In genomic region chr19:17286004-17286403, GRCm38 (mm10) we compare ENCODE assay signal across 26 mouse cellular contexts.
DNase-seq lines count a peak whose midpoint lies in the region; ATAC-seq lines count a peak whose summit lies in the region.
"Had no signal": no experiment of that assay in that cellular context is flagged by ENCODE, and none has a peak within 500 bp of the region (broad histone marks: within the 10 kb centered on the region; RNA-seq: fewer than 3 reads in every experiment).

No protein-coding gene starts in this region.

- H3K9ac ChIP-seq in midbrain, embryonic 13.5 days (replicated peaks): no peak overlapping the region
- H3K9ac ChIP-seq: embryonic facial prominence, embryonic 13.5 days; heart, embryonic 15.5 days; hindbrain, embryonic 14.5 days; limb, embryonic 12.5 days; liver, embryonic 13.5 days; lung, embryonic 14.5 days; midbrain, embryonic 12.5 days; neural tube, embryonic 12.5 days had no signal

- H3K27ac ChIP-seq in midbrain, embryonic 13.5 days: no peak overlapping the region
- H3K27ac ChIP-seq: embryonic facial prominence, embryonic 13.5 days; heart, adult 2 months; heart, embryonic 15.5 days; hindbrain, embryonic 14.5 days; kidney, postnatal 0 days; limb, embryonic 12.5 days; liver, embryonic 13.5 days; midbrain, embryonic 12.5 days; neural tube, embryonic 12.5 days; stomach, postnatal 0 days had no signal

- no peaks in the 10 kb centered on the region for H3K9me3 ChIP-seq in midbrain, embryonic 13.5 days
- H3K9me3 ChIP-seq: embryonic facial prominence, embryonic 13.5 days; heart, embryonic 15.5 days; limb, embryonic 12.5 days; liver, embryonic 13.5 days; midbrain, embryonic 12.5 days; neural tube, embryonic 12.5 days had no signal

- H3K27me3 ChIP-seq in midbrain, embryonic 13.5 days: no peaks in the 10 kb centered on the region
- H3K27me3 ChIP-seq: embryonic facial prominence, embryonic 13.5 days; heart, embryonic 15.5 days; limb, embryonic 12.5 days; midbrain, embryonic 12.5 days; neural tube, embryonic 12.5 days had no signal

- no peaks in the 10 kb centered on the region for H3K36me3 ChIP-seq in midbrain, embryonic 13.5 days
- H3K36me3 ChIP-seq: embryonic facial prominence, embryonic 13.5 days; heart, embryonic 15.5 days; limb, embryonic 12.5 days; liver, embryonic 13.5 days; midbrain, embryonic 12.5 days; neural tube, embryonic 12.5 days had no signal

- no peaks in the 10 kb centered on the region; the same call in 1 of the 2 replicates for H3K4me1 ChIP-seq in midbrain, embryonic 13.5 days (replicated peaks)
- H3K4me1 ChIP-seq: limb, embryonic 12.5 days; liver, embryonic 13.5 days; neural tube, embryonic 12.5 days had no signal

- ATAC-seq in cerebellum, adult (ENCODE audit: insufficient number of reproducible peaks, low FRiP score, low TSS enrichment): no peak
- no peak for ATAC-seq in midbrain, embryonic 13.5 days
- ATAC-seq: forebrain, embryonic 14.5 days had no signal

- H3K4me3 ChIP-seq in midbrain, embryonic 13.5 days (replicated peaks): no peak overlapping the region
- H3K4me3 ChIP-seq: embryonic facial prominence, embryonic 13.5 days; heart, adult 2 months; heart, embryonic 15.5 days; limb, embryonic 12.5 days; liver, embryonic 13.5 days; midbrain, embryonic 12.5 days; neural tube, embryonic 12.5 days had no signal

- DNase-seq in cerebellum, postnatal 10 days: peak; percentile 11 to 12
- DNase-seq in layer of hippocampus, adult 9-11 months: peak; percentile 15
- DNase-seq in layer of hippocampus, adult 8-10 months (ENCODE audit: low spot score in 2 of 2): no peak
- peak; percentile 10 for DNase-seq in MN1 (ENCODE audit: low spot score)
- peak; percentile 8 to 10 for DNase-seq in layer of hippocampus, postnatal 25 days (ENCODE audit: extremely low spot score in 1 of 2, low spot score in 1 of 2)
- DNase-seq in lung, adult 18-20 months: no peak
- DNase-seq: adrenal gland, postnatal 25 days; cerebellum, adult 11-12 months; gastrocnemius, postnatal 25 days; heart, adult 2 months; heart, postnatal 36 days; kidney, adult 2 months; liver, embryonic 13.5 days; lung, embryonic 14.5 days; retina, postnatal 1 day had no signal

- no peak overlapping the region for H3K4me2 ChIP-seq in midbrain, embryonic 13.5 days (replicated peaks)
- H3K4me2 ChIP-seq: embryonic facial prominence, embryonic 13.5 days; heart, embryonic 15.5 days; hindbrain, embryonic 14.5 days; limb, embryonic 12.5 days; liver, embryonic 13.5 days; lung, embryonic 14.5 days; midbrain, embryonic 12.5 days; neural tube, embryonic 12.5 days had no signal

- WGBS in midbrain, embryonic 13.5 days: 83% methylated on average over 7 of the region's 7 CpGs

Comparison
In these comparisons a context has a peak if more than half of its experiments do, and no peak if none do; other contexts are left out.
1. DNase-seq: peak in cerebellum, postnatal 10 days (2 of 2), layer of hippocampus, adult 9-11 months (single experiment), MN1 (single experiment) and layer of hippocampus, postnatal 25 days (2 of 2); none in layer of hippocampus, adult 8-10 months (0 of 2) and lung, adult 18-20 months (0 of 2).